Mouse (Mus musculus) hindbrain, embryonic 16.5 days (tissue): ENCODE measurements around the gene Dlx1. TPM values are rescaled to one million over a fixed set of nuclear protein-coding genes. Genes with fewer than 3 reads are reported as not detected.
A peak's percentile ranks its signal among the peaks of the same experiment; 100 is the strongest.

ENCODE experiments used
- ATAC-seq: fragments of 200-750 bp; cut with Nextera tagmentation; 2 replicates; pipeline ENCODE4 v1.8.0; 2017; ENCODE audit warnings: moderate TSS enrichment, moderate library complexity
- H3K27ac ChIP-seq: fragments of 300-500 bp; sonication (generic); 2 replicates; pipeline ENCODE4 v1.5.1; 2014; ENCODE audit warnings: low read depth, mild to moderate bottlenecking, control low read depth, low read length, moderate library complexity
- H3K27me3 ChIP-seq: fragments of 300-500 bp; sonication (generic); replicated peaks from 2 replicates; pipeline ENCODE4 v1.6.1; 2014; ENCODE audit warnings: low read length; ENCODE audit not compliant: control insufficient read depth, insufficient read depth
- H3K36me3 ChIP-seq: fragments of 300-500 bp; sonication (generic); 2 replicates; pipeline ENCODE4 v1.6.1; 2014; ENCODE audit warnings: mild to moderate bottlenecking, low read length, moderate library complexity, mixed read lengths; ENCODE audit not compliant: control insufficient read depth, insufficient read depth
- H3K4me1 ChIP-seq: fragments of 300-500 bp; sonication (generic); 2 replicates; pipeline ENCODE4 v1.6.1; 2014; ENCODE audit warnings: low read depth, low read length; ENCODE audit not compliant: control insufficient read depth, insufficient read depth
- H3K4me2 ChIP-seq: fragments of 300-500 bp; sonication (generic); 2 replicates; pipeline ENCODE4 v1.6.1; 2014; ENCODE audit warnings: mild to moderate bottlenecking, low read length, control low read depth, moderate library complexity
- H3K4me3 ChIP-seq: fragments of 300-500 bp; sonication (generic); 2 replicates; pipeline ENCODE4 v1.5.1; 2014; ENCODE audit warnings: mild to moderate bottlenecking, low read length, control low read depth, moderate library complexity
- H3K9ac ChIP-seq: fragments of 300-500 bp; sonication (generic); 2 replicates; pipeline ENCODE4 v1.6.1; 2014; ENCODE audit warnings: low read depth, mild to moderate bottlenecking, control low read depth, low read length, moderate library complexity
- H3K9me3 ChIP-seq: fragments of 300-500 bp; sonication (generic); 2 replicates; pipeline ENCODE4 v1.6.1; 2014; ENCODE audit warnings: mild to moderate bottlenecking, low read length, moderate library complexity; ENCODE audit not compliant: control insufficient read depth
- WGBS: fragments of 180-500 bp; shearing (Covaris S2); extraction: QIAGEN DNeasy Blood & Tissue Kit; methylation state at CpG from one replicate; pipeline ENCODE4 v1.1.7; 2014; 5-methylcytosine and 5-hydroxymethylcytosine counted together
- polyA plus RNA-seq: library from polyadenylated mRNA; unstranded; fragments of >200 nt; fragmentation: Nextera tagmentation; extraction: Ambion mirVana; gene quantifications from 2 replicates; pipeline ENCODE4 v1.2.1, GENCODE M21; 2015

Dlx1 gene
- polyA plus RNA-seq, 1 experiment from 2014 or later, result 0.09 TPM

GRCm38 (mm10) chr2:71543948-71544347, 16.0 kb downstream of the Dlx1 start:
- 3% methylated on average over 20 of the region's 20 CpGs for WGBS
- Histone ChIP-seq H3K36me3 (no peaks in the 10 kb centered on the region), H3K9ac (no peak overlapping the region), H3K4me2 (no peak overlapping the region), H3K27me3 (peaks cover 49% of the 10 kb centered on the region), H3K4me3 (peak overlapping the region; percentile 9; the same call in 1 of the 2 replicates), H3K9me3 (no peaks in the 10 kb centered on the region), H3K4me1 (peaks cover 16% of the 10 kb centered on the region), H3K27ac (no peak overlapping the region)
- no peak for ATAC-seq

GRCm38 (mm10) chr2:71544391-71545285, 16.7 kb downstream of the Dlx1 start:
- peaks cover 47% of the 10 kb centered on the region for H3K27me3 ChIP-seq
- H3K9me3 ChIP-seq, result no peaks in the 10 kb centered on the region
- no peak for ATAC-seq
- H3K4me2 ChIP-seq, result peak overlapping the region; percentile 10; the same call in 1 of the 2 replicates
- WGBS, result 2% methylated on average over 58 of the region's 61 CpGs
- no peak overlapping the region for H3K9ac ChIP-seq
- H3K4me1 ChIP-seq, result peaks cover 16% of the 10 kb centered on the region
- H3K27ac ChIP-seq, result no peak overlapping the region
- peak overlapping the region; percentile 1; the same call in 1 of the 2 replicates for H3K4me3 ChIP-seq
- no peaks in the 10 kb centered on the region for H3K36me3 ChIP-seq

- ATAC-seq, result no peak
- no peaks in the 10 kb centered on the region for H3K36me3 ChIP-seq
- peaks cover 50% of the 10 kb centered on the region for H3K27me3 ChIP-seq
- H3K4me3 ChIP-seq, result peak overlapping the region; percentile 47
- H3K27ac ChIP-seq, result no peak overlapping the region
- peaks cover 16% of the 10 kb centered on the region for H3K4me1 ChIP-seq
- peak overlapping the region; percentile 90 for H3K4me2 ChIP-seq
- no peaks in the 10 kb centered on the region for H3K9me3 ChIP-seq
- no peak overlapping the region; the same call in 1 of the 2 replicates for H3K9ac ChIP-seq
- WGBS, result under 1% methylated on average over 32 of the region's 32 CpGs
Observed at GRCm38 (mm10) chr2:71545401-71545881, 17.5 kb downstream of the Dlx1 start.

- Histone ChIP-seq H3K4me1 (peaks cover 16% of the 10 kb centered on the region), H3K27me3 (peaks cover 54% of the 10 kb centered on the region), H3K9ac (peak overlapping the region; percentile 45), H3K36me3 (no peaks in the 10 kb centered on the region), H3K27ac (no peak overlapping the region), H3K4me2 (peak overlapping the region; percentile 90), H3K9me3 (no peaks in the 10 kb centered on the region), H3K4me3 (peak overlapping the region; percentile 47)
- under 1% methylated on average over 50 of the region's 59 CpGs for WGBS
- ATAC-seq, result peak; percentile 35; the same call in 1 of the 2 replicates
Observed at GRCm38 (mm10) chr2:71545882-71546639, 18.1 kb downstream of the Dlx1 start.

- 0% methylated on average over 36 of the region's 37 CpGs for WGBS
- H3K9ac ChIP-seq, result peak within 1 kb of the TSS; percentile 45
Observed at GRCm38 (mm10) chr2:71546640-71547071, 18.7 kb downstream of the Dlx1 start, which contains the start of gene Dlx2. Gene Dlx2, minus strand, starts transcription at chr2:71546754.

GRCm38 (mm10) chr2:71547829-71548228, 19.9 kb downstream of the Dlx1 start:
- no peak overlapping the region for H3K27ac ChIP-seq
- H3K36me3 ChIP-seq, result no peaks in the 10 kb centered on the region
- H3K9ac ChIP-seq, result no peak overlapping the region
- no peak for ATAC-seq
- no peak overlapping the region for H3K4me3 ChIP-seq
- peaks cover 50% of the 10 kb centered on the region for H3K27me3 ChIP-seq
- H3K4me2 ChIP-seq, result no peak overlapping the region
- 5% methylated on average over 8 of the region's 8 CpGs for WGBS
- no peaks in the 10 kb centered on the region for H3K9me3 ChIP-seq
- H3K4me1 ChIP-seq, result peaks cover 16% of the 10 kb centered on the region

More at GRCm38 (mm10) chr2:71546640-71547071, 18.7 kb downstream of the Dlx1 start, which contains the start of gene Dlx2:
- H3K9me3 ChIP-seq, result no peaks in the 10 kb centered on the region
- ATAC-seq, result peak; percentile 61
- H3K27ac ChIP-seq, result no peak within 1 kb of the TSS
- peaks cover 58% of the 10 kb centered on the region for H3K27me3 ChIP-seq
- peak within 1 kb of the TSS; percentile 47 for H3K4me3 ChIP-seq
- H3K4me1 ChIP-seq, result peaks cover 16% of the 10 kb centered on the region
- H3K4me2 ChIP-seq, result peak within 1 kb of the TSS; percentile 90
- no peaks in the 10 kb centered on the region for H3K36me3 ChIP-seq

GRCm38 (mm10) chr2:71550330-71550729, 22.4 kb downstream of the Dlx1 start:
- Histone ChIP-seq H3K36me3 (no peaks in the 10 kb centered on the region), H3K4me3 (no peak overlapping the region), H3K4me2 (no peak overlapping the region), H3K4me1 (peaks cover 13% of the 10 kb centered on the region), H3K27ac (no peak overlapping the region), H3K27me3 (peaks cover 47% of the 10 kb centered on the region), H3K9ac (no peak overlapping the region), H3K9me3 (no peaks in the 10 kb centered on the region)
- ATAC-seq, result no peak
- 27% methylated on average over 3 of the region's 3 CpGs for WGBS

- no peaks in the 10 kb centered on the region for H3K9me3 ChIP-seq
- H3K4me2 ChIP-seq, result no peak overlapping the region
- peaks cover 2% of the 10 kb centered on the region for H3K4me1 ChIP-seq
- no peak overlapping the region for H3K27ac ChIP-seq
- H3K27me3 ChIP-seq, result peaks cover 38% of the 10 kb centered on the region
- WGBS, result under 1% methylated on average over 17 of the region's 18 CpGs
- ATAC-seq, result no peak
- H3K9ac ChIP-seq, result no peak overlapping the region
- H3K4me3 ChIP-seq, result no peak overlapping the region
- no peaks in the 10 kb centered on the region for H3K36me3 ChIP-seq
Observed at GRCm38 (mm10) chr2:71551704-71552103, 23.8 kb downstream of the Dlx1 start.
